Mouse (Mus musculus) embryonic facial prominence, embryonic 11.5 days (tissue): ENCODE measurements at regions not wholly inside any gene's neighbourhood (a gene's known extent, or its start where the extent isn't known, plus 50 kb on each side); places are given as distances from the start of the nearest gene placed in this dataset.

Experiments used
- ATAC-seq: fragments of 200-750 bp; cut with Nextera tagmentation; replicated peaks from 2 replicates; pipeline ENCODE4 v1.8.0; 2017; ENCODE audit warnings: low read depth; ENCODE audit not compliant: insufficient number of reproducible peaks, low FRiP score, low TSS enrichment
- DNase-seq: peaks from one replicate; pipeline ENCODE4 v3.0.0-alpha.2; 2015; ENCODE audit warnings: low spot score
- H3K27ac ChIP-seq: fragments of 300-500 bp; sonication (generic); replicated peaks from 2 replicates; pipeline ENCODE4 v1.5.1; 2014; ENCODE audit warnings: mild to moderate bottlenecking, low read depth, low read length, control low read depth
- H3K27me3 ChIP-seq: fragments of 300-500 bp; sonication (generic); 2 replicates; pipeline ENCODE4 v1.6.1; 2014; ENCODE audit warnings: mild to moderate bottlenecking, low read length, moderate library complexity, mixed read lengths; ENCODE audit not compliant: control insufficient read depth, insufficient read depth
- H3K36me3 ChIP-seq: fragments of 300-500 bp; sonication (generic); replicated peaks from 2 replicates; pipeline ENCODE4 v1.6.1; 2014; ENCODE audit warnings: low read depth, mild to moderate bottlenecking, low read length, moderate library complexity, mixed read lengths; ENCODE audit not compliant: control insufficient read depth, insufficient read depth
- H3K4me1 ChIP-seq: fragments of 300-500 bp; sonication (generic); 2 replicates; pipeline ENCODE4 v1.6.1; 2014; ENCODE audit warnings: low read length, mixed read lengths; ENCODE audit not compliant: control insufficient read depth, insufficient read depth
- H3K4me2 ChIP-seq: fragments of 300-500 bp; sonication (generic); 2 replicates; pipeline ENCODE4 v1.6.1; 2014; ENCODE audit warnings: low read depth, mild to moderate bottlenecking, control low read depth, low read length, moderate library complexity
- H3K4me3 ChIP-seq: fragments of 300-500 bp; sonication (generic); 2 replicates; pipeline ENCODE4 v1.5.1; 2014; ENCODE audit warnings: low read depth, low read length, control low read depth
- H3K9ac ChIP-seq: fragments of 300-500 bp; sonication (generic); replicated peaks from 2 replicates; pipeline ENCODE4 v1.6.1; 2014; ENCODE audit warnings: mild to moderate bottlenecking, control low read depth, low read length
- H3K9me3 ChIP-seq: fragments of 300-500 bp; sonication (generic); replicated peaks from 2 replicates; pipeline ENCODE4 v1.6.1; 2016; ENCODE audit warnings: mild to moderate bottlenecking, low read length, inconsistent platforms, mixed read lengths; ENCODE audit not compliant: control insufficient read depth
- WGBS: fragments of 180-500 bp; shearing (Covaris S2); extraction: QIAGEN DNeasy Blood & Tissue Kit; methylation state at CpG from one replicate; pipeline ENCODE4 v1.1.7; 2014; 5-methylcytosine and 5-hydroxymethylcytosine counted together

DNA sequence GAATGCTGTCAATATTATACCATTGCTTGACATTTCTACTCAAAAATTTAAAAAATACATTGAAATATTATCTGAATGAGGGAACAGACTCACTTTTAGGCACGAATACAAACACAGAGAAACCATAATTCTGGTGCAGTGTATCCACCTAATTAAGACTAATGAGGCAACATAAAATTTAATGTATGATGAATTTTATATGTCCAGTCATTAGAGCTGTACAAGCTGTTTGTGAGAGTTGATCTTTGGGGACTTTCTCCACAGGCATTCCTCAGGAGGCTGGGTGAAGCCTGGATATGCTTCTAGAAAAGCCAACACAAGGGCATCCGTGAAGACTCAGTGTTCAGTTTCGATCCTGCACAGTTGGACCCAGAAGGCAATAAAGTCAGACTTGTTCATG lies 394.6 kb upstream of the Zeb2 start:
- Histone ChIP-seq H3K4me2 (no peak overlapping the region), H3K27me3 (no peaks in the 10 kb centered on the region), H3K4me1 (no peaks in the 10 kb centered on the region), H3K9me3 (no peaks in the 10 kb centered on the region), H3K27ac (no peak overlapping the region), H3K4me3 (no peak overlapping the region), H3K36me3 (no peaks in the 10 kb centered on the region), H3K9ac (no peak overlapping the region)
- 86% methylated on average over 3 of the region's 3 CpGs for WGBS
- ATAC-seq (no peak), DNase-seq (no peak)

GRCm38 (mm10) chr2:45504468-45504867 lies 387.3 kb upstream of the Zeb2 start:
- H3K9me3 ChIP-seq, result no peaks in the 10 kb centered on the region
- no peak overlapping the region for H3K9ac ChIP-seq
- no peaks in the 10 kb centered on the region for H3K36me3 ChIP-seq
- H3K4me1 ChIP-seq, result no peaks in the 10 kb centered on the region
- H3K4me2 ChIP-seq, result no peak overlapping the region
- WGBS, result 90% methylated on average over 4 of the region's 4 CpGs
- H3K27ac ChIP-seq, result no peak overlapping the region
- H3K4me3 ChIP-seq, result no peak overlapping the region
- no peak for ATAC-seq
- no peaks in the 10 kb centered on the region for H3K27me3 ChIP-seq
- no peak for DNase-seq

- no peaks in the 10 kb centered on the region for H3K27me3 ChIP-seq
- H3K36me3 ChIP-seq, result no peaks in the 10 kb centered on the region
- DNase-seq (no peak), ATAC-seq (no peak)
- no peak overlapping the region for H3K9ac ChIP-seq
- H3K4me2 ChIP-seq, result no peak overlapping the region
- H3K9me3 ChIP-seq, result no peaks in the 10 kb centered on the region
- WGBS, result 92% methylated on average over 2 of the region's 2 CpGs
- no peak overlapping the region for H3K4me3 ChIP-seq
- H3K4me1 ChIP-seq, result no peaks in the 10 kb centered on the region
- H3K27ac ChIP-seq, result no peak overlapping the region
Measured at GRCm38 (mm10) chr2:45493656-45494055, 376.5 kb upstream of the Zeb2 start.

GRCm38 (mm10) chr2:45486530-45486929 lies 369.3 kb upstream of the Zeb2 start:
- no peak for ATAC-seq
- H3K4me2 ChIP-seq, result no peak overlapping the region
- WGBS, result 85% methylated on average over 5 of the region's 5 CpGs
- H3K4me1 ChIP-seq, result no peaks in the 10 kb centered on the region
- H3K9ac ChIP-seq, result no peak overlapping the region
- H3K27ac ChIP-seq, result no peak overlapping the region
- H3K4me3 ChIP-seq, result no peak overlapping the region
- H3K9me3 ChIP-seq, result no peaks in the 10 kb centered on the region
- no peaks in the 10 kb centered on the region for H3K27me3 ChIP-seq
- H3K36me3 ChIP-seq, result no peaks in the 10 kb centered on the region
- DNase-seq, result no peak

- WGBS, result 70% methylated on average over 10 of the region's 10 CpGs
- peak; percentile 20 for DNase-seq
- ATAC-seq, result no peak
- Histone ChIP-seq H3K9ac (no peak overlapping the region), H3K4me3 (no peak overlapping the region), H3K9me3 (no peaks in the 10 kb centered on the region), H3K27me3 (no peaks in the 10 kb centered on the region), H3K27ac (no peak overlapping the region), H3K4me1 (no peaks in the 10 kb centered on the region), H3K4me2 (no peak overlapping the region), H3K36me3 (no peaks in the 10 kb centered on the region)
Measured at GRCm38 (mm10) chr2:45485477-45485876, 368.3 kb upstream of the Zeb2 start.

DNA sequence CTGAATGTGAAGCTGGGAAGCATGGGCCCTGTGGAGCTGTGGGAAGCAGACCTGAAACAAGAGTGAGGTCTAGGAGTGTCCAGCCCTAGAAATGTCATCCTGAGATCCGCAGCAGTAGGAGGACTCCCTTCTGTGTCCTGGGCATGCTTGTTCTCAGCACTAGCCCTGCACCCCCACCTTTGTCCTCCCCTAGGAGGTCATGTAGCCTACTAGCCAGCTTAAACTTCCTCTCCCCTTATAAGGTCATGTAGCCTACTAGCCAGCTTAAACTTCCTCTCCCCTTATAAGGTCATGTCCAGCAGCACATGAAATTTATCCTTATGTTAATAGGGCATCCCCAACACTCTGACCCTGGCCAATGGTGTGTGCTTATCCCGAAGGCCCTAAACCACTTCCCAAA lies 363.5 kb upstream of the Zeb2 start:
- DNase-seq, result no peak
- WGBS, result 74% methylated on average over 2 of the region's 2 CpGs
- no peak overlapping the region for H3K27ac ChIP-seq
- no peaks in the 10 kb centered on the region for H3K9me3 ChIP-seq
- H3K27me3 ChIP-seq, result no peaks in the 10 kb centered on the region
- no peak for ATAC-seq
- H3K36me3 ChIP-seq, result no peaks in the 10 kb centered on the region
- H3K4me3 ChIP-seq, result no peak overlapping the region
- H3K4me2 ChIP-seq, result no peak overlapping the region
- H3K4me1 ChIP-seq, result no peaks in the 10 kb centered on the region
- H3K9ac ChIP-seq, result no peak overlapping the region

DNA sequence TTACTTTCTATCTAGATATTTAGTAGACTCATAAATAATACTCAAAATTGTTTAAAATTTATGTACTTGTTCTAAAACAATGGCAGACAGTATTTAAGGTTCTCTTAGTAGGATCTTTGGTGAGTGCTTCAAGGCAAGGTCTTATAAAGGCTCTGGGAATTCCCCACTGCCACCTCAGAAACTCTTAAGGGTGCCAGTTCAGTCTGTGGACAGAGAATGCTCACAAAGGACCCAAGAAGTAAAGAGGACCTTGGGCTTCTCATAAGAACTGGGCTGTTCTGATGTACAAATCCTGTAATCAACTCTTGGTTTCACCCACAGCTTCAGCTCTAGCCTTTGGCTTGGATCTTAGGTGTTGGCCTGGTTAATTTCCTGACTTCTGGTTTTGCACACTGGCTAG lies 358.8 kb upstream of the Zeb2 start:
- DNase-seq, result no peak
- H3K4me3 ChIP-seq, result no peak overlapping the region
- no peaks in the 10 kb centered on the region for H3K4me1 ChIP-seq
- H3K27ac ChIP-seq, result no peak overlapping the region
- H3K36me3 ChIP-seq, result no peaks in the 10 kb centered on the region
- no peaks in the 10 kb centered on the region for H3K9me3 ChIP-seq
- ATAC-seq, result no peak
- H3K27me3 ChIP-seq, result no peaks in the 10 kb centered on the region
- no peak overlapping the region for H3K9ac ChIP-seq
- no peak overlapping the region for H3K4me2 ChIP-seq

DNA sequence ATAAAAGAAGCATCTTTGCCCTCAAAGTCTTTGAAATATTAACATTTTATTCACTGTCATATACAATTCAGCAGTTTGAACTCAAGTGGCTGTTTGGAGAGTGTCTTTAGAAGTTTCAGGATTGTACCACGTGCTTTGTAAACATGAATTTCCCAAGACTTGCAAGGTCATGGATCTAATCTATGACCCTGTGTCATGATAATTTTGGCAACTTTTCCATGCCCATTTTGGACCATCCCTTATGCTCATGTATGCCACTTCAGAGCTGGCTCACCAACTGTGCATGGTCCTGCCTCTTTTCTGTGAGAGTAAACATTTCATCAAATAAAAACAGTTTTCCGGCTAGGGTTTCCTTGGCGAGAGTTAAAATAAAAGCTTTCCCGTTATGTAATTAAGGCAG lies 347.1 kb upstream of the Zeb2 start:
- 82% methylated on average over 4 of the region's 4 CpGs for WGBS
- Histone ChIP-seq H3K9me3 (no peaks in the 10 kb centered on the region), H3K4me2 (no peak overlapping the region), H3K4me1 (no peaks in the 10 kb centered on the region), H3K9ac (no peak overlapping the region), H3K27ac (no peak overlapping the region), H3K27me3 (no peaks in the 10 kb centered on the region), H3K36me3 (no peaks in the 10 kb centered on the region), H3K4me3 (no peak overlapping the region)
- DNase-seq (no peak), ATAC-seq (no peak)

DNA sequence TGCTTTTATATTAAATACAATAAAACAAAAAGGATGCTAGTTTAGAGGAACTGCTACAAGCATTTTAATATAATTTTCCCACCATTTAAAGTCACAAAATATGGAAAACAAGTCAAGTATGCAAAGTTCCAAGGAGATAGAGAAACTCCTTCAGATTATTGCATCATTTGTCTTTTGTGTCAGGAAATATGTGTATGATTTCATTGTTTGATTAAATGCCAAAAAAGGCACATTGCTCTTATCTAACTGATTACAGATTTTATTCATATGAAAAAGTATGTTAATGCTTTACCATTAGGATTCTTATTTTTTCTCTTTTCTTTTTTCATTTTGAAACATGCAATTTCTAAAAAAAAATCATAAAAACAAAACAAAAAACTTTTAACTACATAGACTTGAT lies 342.2 kb upstream of the Zeb2 start:
- Histone ChIP-seq H3K4me3 (no peak overlapping the region), H3K36me3 (no peaks in the 10 kb centered on the region), H3K4me2 (no peak overlapping the region), H3K9me3 (no peaks in the 10 kb centered on the region), H3K4me1 (no peaks in the 10 kb centered on the region), H3K27me3 (no peaks in the 10 kb centered on the region), H3K9ac (no peak overlapping the region), H3K27ac (no peak overlapping the region)
- ATAC-seq, result no peak
- DNase-seq, result no peak
